Mouse (Mus musculus) common myeloid progenitor, adult 5-6 weeks (primary cell): ENCODE measurements at regions not wholly inside any gene's neighbourhood (a gene's known extent, or its start where the extent isn't known, plus 50 kb on each side); places are given as distances from the start of the nearest gene placed in this dataset.

ENCODE experiments used
- ATAC-seq: replicated peaks from 2 replicates; pipeline ENCODE4 v1.8.0; 2016; ENCODE audit warnings: low read depth, mild to moderate bottlenecking, moderate TSS enrichment, inconsistent platforms; ENCODE audit not compliant: poor library complexity, severe bottlenecking

- ATAC-seq: no peak
Measured at GRCm38 (mm10) chr6:31995977-31996376, 54.1 kb upstream of the 1700012A03Rik start.

GRCm38 (mm10) chr6:31995249-31995648 is 54.8 kb upstream of the 1700012A03Rik start:
- ATAC-seq: no peak

- no peak for ATAC-seq
Measured at GRCm38 (mm10) chr6:31985698-31986097, 64.3 kb upstream of the 1700012A03Rik start.

- ATAC-seq: no peak
Measured at GRCm38 (mm10) chr6:31976705-31977104, 73.3 kb upstream of the 1700012A03Rik start.

- no peak for ATAC-seq
Measured at GRCm38 (mm10) chr6:31948063-31948481, 102.0 kb upstream of the 1700012A03Rik start.

GRCm38 (mm10) chr6:31946572-31946971 is 103.5 kb upstream of the 1700012A03Rik start:
- no peak for ATAC-seq

- ATAC-seq: no peak
Measured at GRCm38 (mm10) chr6:31945347-31945746, 104.7 kb upstream of the 1700012A03Rik start.

GRCm38 (mm10) chr6:31944546-31944945 is 105.5 kb upstream of the 1700012A03Rik start:
- no peak for ATAC-seq

- ATAC-seq: no peak
Measured at GRCm38 (mm10) chr6:31942696-31943095, 107.3 kb upstream of the 1700012A03Rik start.

GRCm38 (mm10) chr6:31938216-31938814 is 111.7 kb upstream of the 1700012A03Rik start:
- ATAC-seq: peak; percentile 85

- no peak for ATAC-seq
Measured at GRCm38 (mm10) chr6:31937146-31937545, 112.9 kb upstream of the 1700012A03Rik start.

- ATAC-seq: no peak
Measured at GRCm38 (mm10) chr6:31934826-31935225, 115.2 kb upstream of the 1700012A03Rik start.

- no peak for ATAC-seq
Measured at GRCm38 (mm10) chr6:31933956-31934355, 116.1 kb upstream of the 1700012A03Rik start.

GRCm38 (mm10) chr6:31933364-31933763 is 116.7 kb upstream of the 1700012A03Rik start:
- no peak for ATAC-seq

GRCm38 (mm10) chr6:31931116-31931515 is 118.9 kb upstream of the 1700012A03Rik start:
- ATAC-seq: no peak

- ATAC-seq: no peak
Measured at GRCm38 (mm10) chr6:31929165-31929564, 120.9 kb upstream of the 1700012A03Rik start.

- ATAC-seq: no peak
Measured at GRCm38 (mm10) chr6:31927181-31927580, 122.9 kb upstream of the 1700012A03Rik start.

- no peak for ATAC-seq
Measured at GRCm38 (mm10) chr6:31924669-31925046, 125.4 kb upstream of the 1700012A03Rik start.

- no peak for ATAC-seq
Measured at GRCm38 (mm10) chr6:31923951-31924668, 125.9 kb upstream of the 1700012A03Rik start.

GRCm38 (mm10) chr6:31921561-31922152 is 128.4 kb upstream of the 1700012A03Rik start:
- no peak for ATAC-seq

- no peak for ATAC-seq
Measured at GRCm38 (mm10) chr6:31917411-31918131, 132.5 kb upstream of the 1700012A03Rik start.
